Mouse (Mus musculus) c-Kit-positive CD71-negative TER-119-negative erythroid progenitor cells, embryonic 14.5 days (primary cell): ENCODE data around the gene Pilra.
A peak's percentile ranks its signal among the peaks of the same experiment; 100 is the strongest.

Experiments used
- DNase-seq: peaks from one replicate; pipeline ENCODE4 v3.0.0-alpha.2; 2013; ENCODE audit warnings: low read depth

The Pilra gene

DNA sequence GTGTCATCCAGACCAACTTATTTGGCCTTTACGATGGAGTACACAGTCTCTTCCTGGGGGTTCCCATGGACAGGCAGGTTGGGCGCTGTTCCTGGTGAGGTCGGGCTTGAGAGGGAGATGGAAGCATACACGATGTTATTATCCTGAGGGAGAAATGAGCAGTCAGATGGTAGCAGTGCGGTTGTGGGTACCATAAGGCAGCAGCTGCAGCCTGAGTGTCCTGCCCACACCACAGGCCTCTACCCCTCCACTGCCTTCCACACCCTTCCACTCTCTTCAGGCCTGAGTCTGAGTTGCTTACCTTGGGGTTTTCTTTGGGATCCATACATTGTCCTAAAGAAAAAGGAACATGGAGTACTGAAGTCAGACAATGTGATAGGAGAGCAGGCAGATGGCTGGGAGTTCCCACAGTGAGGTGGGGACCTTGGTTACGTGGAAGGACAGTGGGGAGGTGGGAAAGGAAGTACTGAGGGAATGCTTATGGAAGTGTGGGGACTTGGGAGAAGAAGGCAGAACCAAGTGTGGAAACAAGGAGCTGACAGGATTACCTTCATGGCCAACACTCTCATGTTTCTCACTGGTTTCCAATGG, 12.5 kb downstream of the Pilra start:
- no peak for DNase-seq

- DNase-seq = no peak
Measured at GRCm38 (mm10) chr5:137822602-137823001, 13.5 kb downstream of the Pilra start.

DNA sequence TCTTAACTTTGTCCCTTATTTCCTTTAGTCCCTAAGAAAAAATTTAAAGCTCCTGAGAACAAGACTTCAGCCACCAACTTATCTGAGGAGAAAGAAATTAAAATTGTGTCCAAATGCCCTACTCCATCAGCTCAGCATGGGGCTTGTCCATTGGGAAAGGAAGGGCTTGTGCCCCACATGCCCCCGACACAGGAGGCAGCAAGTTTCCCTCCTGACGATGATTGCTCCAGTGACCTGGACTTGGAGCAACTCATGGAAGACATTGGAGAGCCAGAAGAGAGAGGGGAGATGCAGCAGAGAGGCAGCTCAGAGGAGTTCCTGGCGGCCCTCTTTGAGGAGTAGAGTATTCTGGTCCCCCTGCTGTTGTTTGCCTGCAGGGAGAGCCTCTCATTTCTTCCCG, 14.0 kb downstream of the Pilra start:
- no peak for DNase-seq

DNA sequence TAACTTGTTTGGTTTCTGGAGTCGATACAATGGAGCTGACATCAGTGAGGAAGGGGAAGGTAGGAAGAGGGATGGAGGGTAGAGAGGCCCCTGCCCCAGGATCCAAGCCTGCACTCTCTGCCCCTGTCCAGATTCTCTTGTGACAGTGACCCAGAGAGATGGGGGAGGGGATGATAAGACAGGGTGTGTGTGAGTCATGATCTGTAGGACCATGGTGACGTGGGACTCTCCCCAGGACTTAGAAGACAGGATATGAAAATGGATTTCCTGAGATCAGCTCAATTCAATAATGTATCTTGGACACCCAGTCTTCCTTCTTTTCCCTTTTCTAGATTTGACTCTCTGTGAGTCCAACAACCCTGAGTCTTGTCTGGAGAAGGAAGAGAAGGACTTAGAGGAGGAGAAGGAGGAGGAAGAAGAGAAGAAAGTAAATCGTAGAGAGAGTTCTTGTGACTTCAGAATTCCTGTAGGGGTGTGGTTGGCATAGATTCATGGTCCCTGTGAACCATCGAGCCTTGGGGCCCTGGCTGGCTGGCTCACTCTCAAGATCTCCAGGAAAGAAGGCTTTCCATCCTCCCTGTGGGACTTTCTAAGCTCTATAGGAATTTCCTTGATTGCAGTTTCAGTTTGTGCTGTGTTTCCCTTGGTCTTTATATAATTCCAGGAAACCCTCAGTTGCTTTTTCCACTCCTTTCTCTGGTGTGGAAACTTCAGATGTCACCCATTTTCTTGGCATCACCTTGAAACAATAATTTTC, 18.4 kb downstream of the Pilra start:
- DNase-seq = no peak

DNA sequence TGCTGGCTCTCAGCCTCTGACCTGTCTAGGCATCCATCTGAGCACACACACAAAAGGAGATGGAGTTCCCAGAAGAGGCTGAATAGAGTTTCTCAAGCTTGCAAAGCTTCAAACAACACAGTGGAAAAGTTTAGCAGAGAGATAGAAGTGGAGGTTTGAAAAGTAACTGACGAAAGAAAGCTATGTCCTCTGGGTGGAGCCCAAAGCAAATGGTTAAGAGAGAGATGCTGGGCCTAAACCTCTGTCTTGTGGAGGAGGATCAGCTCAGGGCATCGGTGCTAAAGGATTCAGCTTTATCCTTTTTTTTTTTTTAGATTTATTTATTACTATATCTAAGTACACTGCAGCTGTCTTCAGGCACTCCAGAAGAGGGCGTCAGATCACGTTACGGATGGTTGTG, 27.8 kb downstream of the Pilra start:
- no peak for DNase-seq

GRCm38 (mm10) chr5:137806158-137806557, 29.9 kb downstream of the Pilra start:
- no peak for DNase-seq

DNA sequence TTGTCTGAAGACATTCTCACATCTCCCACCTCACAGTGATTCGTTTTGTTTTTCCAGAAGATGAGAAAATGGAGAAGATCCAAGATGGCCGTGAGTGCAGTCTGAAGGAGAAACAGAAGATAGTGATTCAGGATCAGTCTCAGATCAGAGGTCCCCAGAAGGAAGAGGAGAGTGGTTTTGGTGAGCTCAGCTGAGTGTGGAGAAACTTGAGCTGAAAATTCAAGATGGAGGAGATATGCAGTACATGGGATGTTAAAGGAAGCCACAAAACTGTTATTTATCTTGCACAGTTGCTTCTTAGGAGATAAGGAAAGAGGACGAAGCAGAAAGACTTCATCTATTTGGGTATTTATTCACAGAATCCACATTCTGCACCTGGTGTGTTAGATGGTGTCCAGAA, 35.2 kb downstream of the Pilra start:
- DNase-seq = no peak

- DNase-seq = no peak
Measured at GRCm38 (mm10) chr5:137796606-137797005, 39.5 kb downstream of the Pilra start.

- DNase-seq = no peak
Measured at GRCm38 (mm10) chr5:137791553-137791952, 44.5 kb downstream of the Pilra start.

DNA sequence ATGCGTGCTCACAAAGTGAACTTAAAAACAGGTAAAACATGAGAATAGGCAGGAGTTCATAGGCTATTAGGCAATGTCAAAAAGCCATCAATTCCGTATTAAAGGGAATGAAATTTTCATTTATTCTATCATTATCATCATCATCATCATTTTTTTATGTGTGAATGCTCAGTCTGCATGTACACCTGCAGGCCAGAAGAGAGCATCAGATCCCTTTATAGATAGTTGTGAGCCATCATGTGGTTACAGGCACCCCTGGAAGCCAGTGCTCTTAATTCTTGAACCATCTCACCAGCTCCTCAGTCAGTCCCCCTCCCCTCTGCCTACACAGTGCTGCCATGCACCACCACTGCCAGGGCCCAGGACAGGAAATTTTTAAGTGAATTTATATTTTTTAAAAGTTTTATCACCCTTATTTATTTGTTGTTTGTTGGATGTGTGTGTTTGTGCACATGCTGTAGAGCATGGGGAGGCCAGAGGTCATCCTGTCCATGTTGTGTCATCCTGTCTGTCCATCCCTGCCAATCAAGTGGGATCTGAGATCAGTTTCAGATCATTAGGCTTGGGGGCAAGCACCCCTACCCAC, 47.0 kb downstream of the Pilra start:
- DNase-seq = no peak

DNA sequence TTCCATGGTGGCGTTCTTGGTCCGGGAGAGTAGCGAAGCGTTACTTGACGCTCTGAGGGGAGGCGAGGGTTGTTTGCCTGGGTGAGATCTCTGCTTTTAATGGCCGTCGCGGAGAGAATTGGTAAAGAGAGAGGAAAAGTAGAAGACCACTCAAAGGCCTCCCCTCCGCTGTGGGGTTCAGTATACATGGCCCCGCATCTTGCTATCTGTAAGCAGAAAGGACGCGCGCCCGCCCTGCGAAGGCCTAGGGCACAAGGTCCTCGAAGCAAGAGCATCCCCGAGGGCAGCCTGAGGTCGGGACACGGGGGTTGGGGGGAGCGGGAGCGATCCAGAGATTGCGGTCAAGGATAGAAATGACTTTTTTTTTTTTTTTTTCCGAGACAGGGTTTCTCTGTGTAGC, 47.9 kb downstream of the Pilra start:
- DNase-seq = no peak

DNA sequence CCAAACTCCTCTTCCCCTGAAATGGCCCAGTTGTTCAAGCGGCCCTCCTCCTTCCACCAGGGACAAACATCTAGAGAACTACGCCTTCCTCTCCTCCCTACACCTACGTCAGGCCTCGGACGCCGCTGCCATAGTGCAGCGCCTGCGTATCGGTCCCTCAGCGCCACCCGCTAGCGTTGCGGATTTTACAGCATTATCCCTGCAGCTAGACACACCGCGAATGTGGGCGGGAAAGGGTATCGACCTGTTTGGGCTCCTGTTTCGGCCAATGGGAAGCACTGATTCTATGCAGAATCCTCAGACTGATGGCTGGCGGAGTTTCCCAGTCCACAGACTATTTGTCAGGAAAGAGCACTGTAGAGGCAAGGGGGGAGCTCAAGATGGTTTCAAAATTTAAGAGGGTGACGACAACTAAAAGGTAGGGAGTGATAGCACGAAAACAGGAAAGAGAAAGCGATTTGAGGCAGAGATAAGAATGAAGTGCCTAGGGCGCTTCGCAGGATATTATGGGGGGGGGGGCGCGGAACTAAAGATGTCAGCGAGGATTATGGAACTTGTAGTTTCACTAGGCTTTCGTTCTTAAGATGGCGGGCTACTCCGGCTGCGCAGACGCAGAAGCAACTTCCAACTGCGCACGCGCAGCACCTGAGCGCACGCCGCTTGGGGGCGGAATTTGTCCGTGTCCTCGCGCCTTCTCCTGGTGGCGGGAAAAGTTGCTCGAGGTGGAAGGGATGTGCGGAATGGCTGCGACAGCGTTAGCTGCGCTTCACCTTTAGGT, 48.7 kb downstream of the Pilra start, which contains the start of the genes Mepce and Zcwpw1:
Gene Mepce, minus strand, starts transcription at position 505 of the 778 bp plus-strand sequence.
Gene Zcwpw1, plus strand, starts transcription at position 648 of the 778 bp plus-strand sequence.
- peak; percentile 92 for DNase-seq

- DNase-seq = peak; percentile 100
Measured at GRCm38 (mm10) chr5:137786109-137786942, 49.8 kb downstream of the Pilra start.

- DNase-seq = no peak
Measured at GRCm38 (mm10) chr5:137785164-137786031, 50.7 kb downstream of the Pilra start.

DNA sequence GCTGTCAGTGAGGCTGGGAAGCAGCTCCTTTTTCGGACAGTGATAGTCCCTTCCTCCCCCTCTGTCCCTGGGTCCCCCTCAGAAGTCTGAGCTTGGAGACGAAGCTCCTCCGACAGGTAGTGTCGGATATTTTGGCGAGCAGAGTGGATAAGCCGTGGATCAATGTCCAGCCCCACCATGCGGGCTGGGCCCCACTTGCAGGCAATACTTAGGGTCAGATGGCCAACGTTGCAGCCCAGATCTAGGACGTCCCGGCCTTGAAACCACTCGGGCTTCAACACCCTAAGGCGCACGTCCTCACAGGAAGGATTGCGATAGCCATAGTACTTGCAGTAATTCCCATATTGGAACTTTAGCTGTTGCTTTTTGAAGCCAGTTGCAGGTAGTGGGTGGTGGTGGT, 51.5 kb downstream of the Pilra start:
- no peak for DNase-seq

GRCm38 (mm10) chr5:137783901-137784540, 52.1 kb downstream of the Pilra start:
- DNase-seq = no peak

- DNase-seq = no peak
Measured at GRCm38 (mm10) chr5:137782776-137783522, 53.1 kb downstream of the Pilra start.

DNA sequence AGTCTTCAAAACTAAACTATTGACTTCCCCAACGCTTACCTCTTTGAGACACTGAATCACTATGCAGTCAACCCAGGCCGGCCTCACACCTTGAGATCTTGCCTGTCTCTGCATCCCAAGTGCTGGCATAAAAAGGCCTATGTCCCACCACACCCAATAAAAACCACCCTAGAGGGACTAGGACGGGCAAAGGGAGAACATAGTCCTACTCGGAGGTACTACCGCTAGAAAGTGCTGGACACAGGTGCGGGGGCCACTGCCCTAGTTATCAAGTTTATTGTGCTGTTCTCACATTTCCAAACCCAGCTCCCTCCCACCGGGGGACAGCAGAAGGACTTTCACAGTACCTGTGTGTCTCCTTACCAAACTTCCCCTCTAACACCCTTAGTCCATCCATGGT, 54.4 kb downstream of the Pilra start:
- DNase-seq = no peak
